Mouse (Mus musculus): ENCODE results near the gene Rmi1. TPM values are rescaled to one million over a fixed set of nuclear protein-coding genes. Genes with fewer than 3 reads are reported as not detected.

Gene Rmi1
- total and polyA plus RNA-seq, 3 experiments = 15.5 to 21.4 TPM; not detected in 1

DNA sequence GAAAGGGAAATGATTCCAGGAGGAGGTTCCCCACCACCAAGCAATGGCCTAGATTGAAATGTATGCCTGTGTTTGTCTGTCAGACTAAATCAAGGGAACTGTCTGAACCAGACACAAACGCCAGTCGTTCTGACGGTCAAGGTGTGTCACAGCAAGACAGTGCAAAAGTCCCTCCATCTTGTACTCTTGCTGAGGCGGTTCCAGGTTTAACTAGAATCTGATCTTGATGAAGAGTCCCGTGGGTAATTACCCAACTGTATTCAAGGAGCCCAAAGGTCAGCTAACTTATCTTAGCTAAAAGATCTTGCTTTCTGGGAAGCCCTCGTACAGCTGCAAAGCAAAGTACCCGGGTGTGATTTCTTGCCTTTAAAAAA lies 16.5 kb upstream of the Rmi1 start:
- no peaks in the 10 kb centered on the region for H3K27me3 ChIP-seq (ENCODE audit: control insufficient read depth in 1 of 2, insufficient read depth in 2 of 2, low read length in 2 of 2)
- H3K27ac ChIP-seq (ENCODE audit: control insufficient read depth, low read depth, low read length) = no peak overlapping the region
- TF ChIP-seq KAT2A (conservative IDR thresholded peaks at IDR 0.05; ENCODE audit: low read depth, low read length) (no peak), MAZ (IDR thresholded peaks at IDR 0.05; ENCODE audit: low read depth, low read length) (no peak), E2F4 (IDR thresholded peaks at IDR 0.05; ENCODE audit: borderline replicate concordance, low read depth, low read length) (no peak), POLR2AphosphoS5 (IDR thresholded peaks at IDR 0.05; ENCODE audit: borderline replicate concordance, low read depth, low read length) (no peak), TBP (IDR thresholded peaks at IDR 0.05; ENCODE audit: low read depth, low read length) (no peak), TAL1 (IDR thresholded peaks at IDR 0.05; ENCODE audit: low read length) (no peak), NELFE (IDR thresholded peaks at IDR 0.05; ENCODE audit: low read depth, low read length) (no peak), MEF2A (IDR thresholded peaks at IDR 0.05; ENCODE audit: extremely low read depth, insufficient replicate concordance, low read depth, low read length, poor library complexity, severe bottlenecking) (no peak), MYB (IDR thresholded peaks at IDR 0.05; ENCODE audit: low read depth, low read length) (no peak), MAFK (IDR thresholded peaks at IDR 0.05; ENCODE audit: borderline replicate concordance, low read depth, low read length) (no peak), RAD21 (IDR thresholded peaks at IDR 0.05; ENCODE audit: low read depth, low read length) (no peak), HCFC1 (IDR thresholded peaks at IDR 0.05; ENCODE audit: low read depth, low read length) (no peak)
- no peak overlapping the region for H3K4me3 ChIP-seq (ENCODE audit: control insufficient read depth in 1 of 2, insufficient read depth in 1 of 2, low read depth in 2 of 2, low read length in 2 of 2)
- H3K79me2 ChIP-seq (ENCODE audit: control insufficient read depth, insufficient read depth, low read length, poor library complexity) = no peaks in the 10 kb centered on the region
- peaks cover 2 to 12% of the 10 kb centered on the region in 2 experiments; a peak in 3 of 4 replicates for H3K36me3 ChIP-seq (ENCODE audit: control insufficient read depth in 1 of 2, insufficient read depth in 2 of 2, low read length in 2 of 2)
- H3K9me3 ChIP-seq (replicated peaks; ENCODE audit: insufficient read depth, low read length) = no peaks in the 10 kb centered on the region
- no peak for DNase-seq (ENCODE audit: low read depth, low spot score)
- H3K4me1 ChIP-seq (ENCODE audit: control insufficient read depth in 1 of 2, insufficient read depth in 2 of 2, low read length in 2 of 2) = peaks cover 0 to 5% of the 10 kb centered on the region in 2 experiments; a peak in 2 of 4 replicates
- no peak overlapping the region for H3K9ac ChIP-seq (ENCODE audit: control insufficient read depth, low read depth, low read length, poor library complexity, severe bottlenecking)

DNA sequence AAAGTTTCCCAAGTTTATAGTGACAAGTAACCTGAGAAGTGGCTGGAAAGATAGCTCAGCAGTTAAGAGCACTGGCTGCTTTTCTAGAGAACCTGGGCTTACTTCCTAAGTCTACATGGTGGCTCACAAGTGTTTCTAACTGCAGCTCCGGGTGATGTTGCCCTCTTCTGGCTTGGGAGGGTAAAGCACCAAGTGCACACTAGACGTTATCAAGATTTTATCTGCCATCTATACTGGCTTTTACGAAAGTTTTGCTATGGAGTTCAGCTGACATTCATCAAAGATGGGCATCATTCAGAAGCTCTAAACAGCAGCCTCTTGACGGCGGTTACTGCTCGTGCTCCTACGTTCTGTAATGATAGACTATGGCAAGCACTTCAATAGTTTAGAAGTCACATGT lies 14.1 kb upstream of the Rmi1 start:
- DNase-seq (ENCODE audit: low read depth, low spot score) = peak; percentile 84
- Histone ChIP-seq H3K4me1 (ENCODE audit: control insufficient read depth in 1 of 2, insufficient read depth in 2 of 2, low read length in 2 of 2) (peaks cover 0 to 5% of the 10 kb centered on the region in 2 experiments; a peak in 2 of 4 replicates), H3K9me3 (replicated peaks; ENCODE audit: insufficient read depth, low read length) (no peaks in the 10 kb centered on the region), H3K4me3 (ENCODE audit: control insufficient read depth in 1 of 2, insufficient read depth in 1 of 2, low read depth in 2 of 2, low read length in 2 of 2) (no peak overlapping the region), H3K27ac (ENCODE audit: control insufficient read depth, low read depth, low read length) (peak overlapping the region; percentile 23; the same call in 1 of the 2 replicates), H3K27me3 (ENCODE audit: control insufficient read depth in 1 of 2, insufficient read depth in 2 of 2, low read length in 2 of 2) (no peaks in the 10 kb centered on the region), H3K36me3 (ENCODE audit: control insufficient read depth in 1 of 2, insufficient read depth in 2 of 2, low read length in 2 of 2) (peaks cover 16 to 21% of the 10 kb centered on the region in 2 experiments), H3K79me2 (ENCODE audit: control insufficient read depth, insufficient read depth, low read length, poor library complexity) (no peaks in the 10 kb centered on the region), H3K9ac (ENCODE audit: control insufficient read depth, low read depth, low read length, poor library complexity, severe bottlenecking) (no peak overlapping the region)
- TF ChIP-seq HCFC1 (IDR thresholded peaks at IDR 0.05; ENCODE audit: low read depth, low read length) (no peak), RAD21 (IDR thresholded peaks at IDR 0.05; ENCODE audit: low read depth, low read length) (peak; percentile 60), GABPA (IDR thresholded peaks at IDR 0.05; ENCODE audit: low read depth, low read length) (no peak), POLR2A (IDR thresholded peaks at IDR 0.05; ENCODE audit: control insufficient read depth in 1 of 2, insufficient read depth in 1 of 2, low read depth in 1 of 2, low read length in 2 of 2, poor library complexity in 1 of 2) (no peak), ZC3H11A (IDR thresholded peaks at IDR 0.05; ENCODE audit: low read depth, low read length) (peak; percentile 28; the same call in 1 of the 2 replicates), EP300 (IDR thresholded peaks at IDR 0.05; ENCODE audit: low read depth in 1 of 2, low read length in 2 of 2) (no peak; a peak in 1 of 4 replicates), TAL1 (IDR thresholded peaks at IDR 0.05; ENCODE audit: low read length) (no peak), USF1 (IDR thresholded peaks at IDR 0.05; ENCODE audit: low read depth, low read length) (no peak), GATA1 (IDR thresholded peaks at IDR 0.05; ENCODE audit: low read depth, low read length) (peak; percentile 90), MXI1 (IDR thresholded peaks at IDR 0.05; ENCODE audit: low read depth, low read length) (no peak), SMC3 (IDR thresholded peaks at IDR 0.05; ENCODE audit: low read depth, low read length) (peak; percentile 75), MAZ (IDR thresholded peaks at IDR 0.05; ENCODE audit: low read depth, low read length) (no peak), KAT2A (conservative IDR thresholded peaks at IDR 0.05; ENCODE audit: low read depth, low read length) (no peak), TBP (IDR thresholded peaks at IDR 0.05; ENCODE audit: low read depth, low read length) (no peak), RCOR1 (IDR thresholded peaks at IDR 0.05; ENCODE audit: low read depth, low read length) (no peak), USF2 (IDR thresholded peaks at IDR 0.05; ENCODE audit: borderline replicate concordance in 1 of 2, insufficient read depth in 1 of 2, low read depth in 1 of 2, low read length in 2 of 2) (no peak), CTCF (IDR thresholded peaks at IDR 0.05 in 2 of 3, conservative IDR thresholded peaks at IDR 0.05 in 1 of 3; ENCODE audit: control insufficient read depth in 1 of 3, insufficient read depth in 1 of 3, low read depth in 2 of 3, low read length in 3 of 3, poor library complexity in 1 of 3, severe bottlenecking in 1 of 3) (peak; percentile 71 to 73 (median 72)), MAX (IDR thresholded peaks at IDR 0.05; ENCODE audit: low read length) (no peak), ZKSCAN1 (IDR thresholded peaks at IDR 0.05; ENCODE audit: low read depth, low read length) (no peak), POLR2AphosphoS5 (IDR thresholded peaks at IDR 0.05; ENCODE audit: borderline replicate concordance, low read depth, low read length) (no peak), MYB (IDR thresholded peaks at IDR 0.05; ENCODE audit: low read depth, low read length) (no peak), MAFK (IDR thresholded peaks at IDR 0.05; ENCODE audit: borderline replicate concordance, low read depth, low read length) (no peak), NELFE (IDR thresholded peaks at IDR 0.05; ENCODE audit: low read depth, low read length) (no peak), BHLHE40 (IDR thresholded peaks at IDR 0.05; ENCODE audit: borderline replicate concordance, low read depth, low read length) (no peak), MYC (IDR thresholded peaks at IDR 0.05; ENCODE audit: low read depth, low read length) (no peak), ZMIZ1 (IDR thresholded peaks at IDR 0.05; ENCODE audit: low read depth, low read length) (no peak), UBTF (IDR thresholded peaks at IDR 0.05; ENCODE audit: borderline replicate concordance, insufficient read depth, low read depth, low read length) (no peak), MEF2A (IDR thresholded peaks at IDR 0.05; ENCODE audit: extremely low read depth, insufficient replicate concordance, low read depth, low read length, poor library complexity, severe bottlenecking) (no peak)

Data from MEL (cell line).